Mouse (Mus musculus): ENCODE measurements at regions not wholly inside any gene's neighbourhood (a gene's known extent, or its start where the extent isn't known, plus 50 kb on each side); places are given as distances from the start of the nearest gene placed in this dataset.

GRCm38 (mm10) chr5:101496161-101496560, 168.6 kb downstream of the Nkx6-1 start:
- TF ChIP-seq CTCF (IDR thresholded peaks at IDR 0.05; ENCODE audit: control insufficient read depth, insufficient read depth, insufficient replicate concordance, low read depth, low read length) (no peak), POLR2A (IDR thresholded peaks at IDR 0.05; ENCODE audit: control insufficient read depth, low read depth, low read length) (no peak)
